Mouse (Mus musculus): ENCODE data around the gene Acin1. TPM values are rescaled to one million over a fixed set of nuclear protein-coding genes. Genes with fewer than 3 reads are reported as not detected.

The Acin1 gene
- polyA plus RNA-seq, 1 experiment, result 207 TPM

DNA sequence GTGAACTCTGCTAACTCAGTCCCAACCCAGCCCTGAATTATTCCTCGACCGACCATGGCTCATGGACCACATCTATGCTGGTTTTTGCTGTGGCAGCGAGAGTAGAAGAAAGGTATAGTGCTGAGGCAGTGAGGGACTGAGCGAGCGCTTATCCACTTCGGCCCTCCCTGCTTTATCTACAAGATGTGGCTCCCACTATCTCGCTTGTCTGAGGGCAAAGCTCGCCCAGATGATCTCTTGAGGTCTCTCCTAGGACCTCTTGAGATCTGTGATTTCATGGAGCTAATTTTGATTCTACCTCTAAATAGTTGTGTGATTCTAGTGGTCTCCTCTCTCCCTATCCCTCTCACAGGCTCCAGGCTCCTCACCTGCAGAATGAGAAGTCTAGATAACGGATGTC is 22.3 kb upstream of the Acin1 start:
- TF ChIP-seq POLR2A (IDR thresholded peaks at IDR 0.05; ENCODE audit: borderline replicate concordance, insufficient read depth, low read length) (no peak), CTCF (IDR thresholded peaks at IDR 0.05; ENCODE audit: borderline replicate concordance, insufficient read depth, low read depth, low read length) (no peak)
- no peak for DNase-seq
- Histone ChIP-seq H3K27me3 (ENCODE audit: control insufficient read depth, insufficient read depth, low read length) (no peaks in the 10 kb centered on the region), H3K4me1 (ENCODE audit: control insufficient read depth, insufficient read depth, low read length) (0 out of 2 replicates have a peak, but pooled peaks cover 2% of the 10 kb centered on the region), H3K27ac (ENCODE audit: insufficient read depth, low read length) (no peak overlapping the region), H3K4me3 (replicated peaks; ENCODE audit: insufficient read depth, low read depth, low read length) (no peak overlapping the region)
- 95% methylated on average over 9 of the region's 9 CpGs for WGBS

DNA sequence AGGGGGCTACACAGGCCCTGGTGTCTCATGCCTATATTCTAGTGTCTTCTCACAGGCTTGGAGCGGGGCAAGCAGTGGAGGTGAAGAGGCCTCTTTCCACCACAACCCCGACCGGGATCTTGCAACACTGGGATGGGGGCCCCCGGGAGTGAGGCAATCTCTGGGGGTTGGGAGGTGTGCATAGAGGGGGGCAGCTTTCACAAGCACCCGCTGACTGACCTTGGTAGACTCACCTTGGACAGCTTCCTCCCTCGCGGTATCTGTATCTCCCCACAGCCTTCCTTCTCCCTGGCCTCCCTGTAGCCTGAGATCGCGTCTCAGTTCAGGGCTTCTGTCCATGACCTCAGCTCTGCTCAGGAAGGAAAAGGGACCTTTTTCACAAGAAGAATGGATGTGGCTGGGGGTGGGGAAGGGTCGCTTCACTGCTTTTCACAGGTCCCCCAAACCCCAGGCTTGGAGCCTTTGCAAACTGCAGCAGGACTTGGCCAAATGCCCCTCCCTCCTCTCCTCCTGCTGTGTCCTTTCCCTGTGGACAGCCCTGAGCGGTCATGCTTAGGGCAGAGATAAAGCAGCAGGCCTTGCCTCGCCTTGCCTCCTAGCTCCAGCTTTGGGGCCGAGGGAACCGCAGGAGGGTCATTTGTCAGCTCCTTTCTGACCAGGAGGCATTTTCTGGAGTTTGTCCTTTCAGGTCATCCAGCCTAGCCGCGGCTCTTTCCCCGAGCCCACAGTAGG is 20.0 kb upstream of the Acin1 start:
- no peak for DNase-seq
- Histone ChIP-seq H3K27ac (ENCODE audit: insufficient read depth, low read length) (no peak overlapping the region), H3K4me1 (ENCODE audit: control insufficient read depth, insufficient read depth, low read length) (no peaks in the 10 kb centered on the region), H3K27me3 (ENCODE audit: control insufficient read depth, insufficient read depth, low read length) (no peaks in the 10 kb centered on the region), H3K4me3 (replicated peaks; ENCODE audit: insufficient read depth, low read depth, low read length) (no peak overlapping the region)
- no peak for TF ChIP-seq POLR2A (IDR thresholded peaks at IDR 0.05; ENCODE audit: borderline replicate concordance, insufficient read depth, low read length)
- no peak for TF ChIP-seq CTCF (IDR thresholded peaks at IDR 0.05; ENCODE audit: borderline replicate concordance, insufficient read depth, low read depth, low read length)
- WGBS, result 55% methylated on average over 17 of the region's 17 CpGs

DNA sequence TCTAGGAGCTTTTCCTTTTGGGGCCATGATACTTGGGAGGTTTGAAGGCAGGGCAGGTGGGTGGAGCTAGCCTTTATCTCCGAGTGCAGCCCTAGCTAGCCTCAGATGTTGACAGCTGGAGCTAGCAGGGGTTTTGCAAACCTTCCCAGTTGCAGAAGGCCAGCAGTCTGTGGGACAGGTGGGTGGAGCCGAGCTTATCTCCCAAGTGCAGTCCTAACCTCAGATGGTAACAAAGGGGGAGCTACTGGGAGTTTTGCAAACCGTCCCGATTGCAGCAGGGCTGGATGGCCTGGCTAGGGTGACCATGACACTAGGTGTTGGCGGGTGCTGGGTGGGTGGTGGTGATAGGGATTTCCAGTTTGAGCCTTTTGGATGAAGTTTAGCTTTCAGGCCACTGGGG is 19.1 kb upstream of the Acin1 start:
- H3K27me3 ChIP-seq (ENCODE audit: control insufficient read depth, insufficient read depth, low read length), result no peaks in the 10 kb centered on the region
- TF ChIP-seq CTCF (IDR thresholded peaks at IDR 0.05; ENCODE audit: borderline replicate concordance, insufficient read depth, low read depth, low read length), result no peak
- no peak overlapping the region for H3K27ac ChIP-seq (ENCODE audit: insufficient read depth, low read length)
- 72% methylated on average over 5 of the region's 5 CpGs for WGBS
- no peaks in the 10 kb centered on the region for H3K4me1 ChIP-seq (ENCODE audit: control insufficient read depth, insufficient read depth, low read length)
- DNase-seq, result no peak
- no peak overlapping the region for H3K4me3 ChIP-seq (replicated peaks; ENCODE audit: insufficient read depth, low read depth, low read length)

DNA sequence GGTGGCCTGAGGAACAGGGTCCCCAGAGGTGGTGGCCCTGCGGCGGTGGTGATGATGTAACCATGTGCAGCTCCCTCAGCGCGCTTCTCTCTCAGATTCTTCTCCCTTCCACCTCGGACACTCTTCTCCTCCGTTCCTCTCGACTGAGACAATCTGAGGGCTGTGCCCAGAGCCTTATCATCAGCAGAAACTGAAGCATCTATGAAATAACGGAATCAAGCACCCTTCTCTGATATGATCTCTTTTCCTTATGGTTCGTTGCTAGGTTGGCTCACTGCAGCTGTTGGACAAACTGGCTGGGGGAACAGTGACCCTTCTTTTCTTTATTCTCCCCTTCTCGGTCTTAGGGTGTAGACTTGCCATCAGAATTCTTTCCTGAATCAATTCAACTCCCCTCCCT is 16.5 kb upstream of the Acin1 start:
- TF ChIP-seq POLR2A (IDR thresholded peaks at IDR 0.05; ENCODE audit: borderline replicate concordance, insufficient read depth, low read length) (no peak), CTCF (IDR thresholded peaks at IDR 0.05; ENCODE audit: borderline replicate concordance, insufficient read depth, low read depth, low read length) (no peak)
- no peak overlapping the region for H3K4me3 ChIP-seq (replicated peaks; ENCODE audit: insufficient read depth, low read depth, low read length)
- WGBS, result 65% methylated on average over 10 of the region's 10 CpGs
- no peaks in the 10 kb centered on the region for H3K27me3 ChIP-seq (ENCODE audit: control insufficient read depth, insufficient read depth, low read length)
- no peaks in the 10 kb centered on the region for H3K4me1 ChIP-seq (ENCODE audit: control insufficient read depth, insufficient read depth, low read length)
- DNase-seq, result no peak
- H3K27ac ChIP-seq (ENCODE audit: insufficient read depth, low read length), result no peak overlapping the region

DNA sequence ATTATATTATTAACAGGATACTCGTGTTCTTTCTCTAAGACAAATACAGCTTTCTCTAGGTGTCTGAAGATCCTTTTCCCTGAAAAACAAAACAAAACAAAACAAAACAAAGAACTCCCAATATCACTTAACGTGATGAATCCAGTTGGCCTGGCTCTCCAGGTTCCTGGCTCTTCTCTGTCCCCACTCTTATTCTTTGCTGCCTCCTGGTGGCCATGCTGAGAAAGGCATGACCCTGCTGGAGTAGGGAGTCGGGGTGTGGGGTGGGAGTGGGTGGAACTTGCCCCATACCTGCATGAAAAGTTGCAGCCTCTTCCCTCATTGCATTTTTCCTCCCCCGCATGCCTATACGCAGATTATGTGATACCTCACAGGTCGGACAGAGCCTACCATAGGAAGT is 14.6 kb upstream of the Acin1 start:
- peak; percentile 68 to 79 for DNase-seq
- H3K27me3 ChIP-seq (ENCODE audit: control insufficient read depth, insufficient read depth, low read length), result no peaks in the 10 kb centered on the region
- TF ChIP-seq CTCF (IDR thresholded peaks at IDR 0.05; ENCODE audit: borderline replicate concordance, insufficient read depth, low read depth, low read length) (peak; percentile 92), POLR2A (IDR thresholded peaks at IDR 0.05; ENCODE audit: borderline replicate concordance, insufficient read depth, low read length) (no peak)
- no peak overlapping the region for H3K4me3 ChIP-seq (replicated peaks; ENCODE audit: insufficient read depth, low read depth, low read length)
- no peak overlapping the region for H3K27ac ChIP-seq (ENCODE audit: insufficient read depth, low read length)
- H3K4me1 ChIP-seq (ENCODE audit: control insufficient read depth, insufficient read depth, low read length), result no peaks in the 10 kb centered on the region
- 11% methylated on average over 6 of the region's 6 CpGs for WGBS

- no peak overlapping the region for H3K4me3 ChIP-seq (replicated peaks; ENCODE audit: insufficient read depth, low read depth, low read length)
- H3K27me3 ChIP-seq (ENCODE audit: control insufficient read depth, insufficient read depth, low read length), result no peaks in the 10 kb centered on the region
- no peaks in the 10 kb centered on the region for H3K4me1 ChIP-seq (ENCODE audit: control insufficient read depth, insufficient read depth, low read length)
- no peak for TF ChIP-seq CTCF (IDR thresholded peaks at IDR 0.05; ENCODE audit: borderline replicate concordance, insufficient read depth, low read depth, low read length)
- H3K27ac ChIP-seq (ENCODE audit: insufficient read depth, low read length), result no peak overlapping the region
- WGBS, result 64% methylated on average over 3 of the region's 3 CpGs
- DNase-seq, result no peak
Observed at GRCm38 (mm10) chr14:54699586-54699985, 12.9 kb upstream of the Acin1 start.

- TF ChIP-seq POLR2A (IDR thresholded peaks at IDR 0.05; ENCODE audit: borderline replicate concordance, insufficient read depth, low read length), result no peak
- no peak for TF ChIP-seq CTCF (IDR thresholded peaks at IDR 0.05; ENCODE audit: borderline replicate concordance, insufficient read depth, low read depth, low read length)
- Histone ChIP-seq H3K4me1 (ENCODE audit: control insufficient read depth, insufficient read depth, low read length) (no peaks in the 10 kb centered on the region), H3K4me3 (replicated peaks; ENCODE audit: insufficient read depth, low read depth, low read length) (no peak within 1 kb of the TSS), H3K27ac (ENCODE audit: insufficient read depth, low read length) (no peak within 1 kb of the TSS), H3K27me3 (ENCODE audit: control insufficient read depth, insufficient read depth, low read length) (no peaks in the 10 kb centered on the region)
- DNase-seq, result no peak
- WGBS, result 66% methylated on average over 4 of the region's 4 CpGs
Observed at GRCm38 (mm10) chr14:54698733-54699132, 12.0 kb upstream of the Acin1 start, which contains the start of gene Gm29776. TSS of gene Gm29776 (minus strand) at chr14:54698833.

GRCm38 (mm10) chr14:54696752-54697151 is 10.0 kb upstream of the Acin1 start:
- no peak overlapping the region for H3K27ac ChIP-seq (ENCODE audit: insufficient read depth, low read length)
- WGBS, result 83% methylated on average over 4 of the region's 4 CpGs
- TF ChIP-seq CTCF (IDR thresholded peaks at IDR 0.05; ENCODE audit: borderline replicate concordance, insufficient read depth, low read depth, low read length), result no peak
- no peak for TF ChIP-seq POLR2A (IDR thresholded peaks at IDR 0.05; ENCODE audit: borderline replicate concordance, insufficient read depth, low read length)

More at GRCm38 (mm10) chr14:54696752-54697151, 10.0 kb upstream of the Acin1 start:
- Histone ChIP-seq H3K4me1 (ENCODE audit: control insufficient read depth, insufficient read depth, low read length) (no peaks in the 10 kb centered on the region), H3K4me3 (replicated peaks; ENCODE audit: insufficient read depth, low read depth, low read length) (no peak overlapping the region), H3K27me3 (ENCODE audit: control insufficient read depth, insufficient read depth, low read length) (no peaks in the 10 kb centered on the region)
- no peak for DNase-seq
